9 mouse cellular contexts compared by ENCODE assay signal in genomic region chr1:194746332-194747249, GRCm38 (mm10).
DNase-seq lines count a peak whose midpoint lies in the region; ATAC-seq and TF ChIP-seq lines count a peak whose summit lies in the region.
"Had no signal": no experiment of that assay in that cellular context is flagged by ENCODE, and none has a peak within 500 bp of the region (broad histone marks: within the 10 kb centered on the region; RNA-seq: fewer than 3 reads in every experiment).

No protein-coding gene starts in this region.

- H3K4me3 ChIP-seq in neural tube, embryonic 11.5 days (ENCODE audit: low read depth, low read length): no peak overlapping the region
- no peak overlapping the region for H3K4me3 ChIP-seq in kidney, embryonic 14.5 days (ENCODE audit: low read length)
- no peak overlapping the region for H3K4me3 ChIP-seq in liver, adult 2 months (ENCODE audit: insufficient read depth, low read depth, low read length)
- H3K4me3 ChIP-seq in myocyte: no peak overlapping the region

- 0 out of 2 replicates have a peak, but pooled peaks cover 2% of the 10 kb centered on the region for H3K36me3 ChIP-seq in neural tube, embryonic 11.5 days (ENCODE audit: control insufficient read depth, insufficient read depth, low read length)
- H3K36me3 ChIP-seq in kidney, embryonic 14.5 days (ENCODE audit: control insufficient read depth, insufficient read depth, low read length): no peaks in the 10 kb centered on the region; the same call in 1 of the 2 replicates
- H3K36me3 ChIP-seq in liver, adult 2 months (ENCODE audit: control insufficient read depth, insufficient read depth, low read length): peaks cover 4% of the 10 kb centered on the region; the same call in 1 of the 2 replicates
- peaks cover 5% of the 10 kb centered on the region for H3K36me3 ChIP-seq in myocyte (ENCODE audit: control insufficient read depth, insufficient read depth)
- H3K36me3 ChIP-seq: G1E had no signal

- H3K27me3 ChIP-seq in neural tube, embryonic 11.5 days (ENCODE audit: control insufficient read depth, insufficient read depth, low read length): no peaks in the 10 kb centered on the region
- no peaks in the 10 kb centered on the region for H3K27me3 ChIP-seq in kidney, embryonic 14.5 days (ENCODE audit: control insufficient read depth, insufficient read depth, low read length)
- no peaks in the 10 kb centered on the region for H3K27me3 ChIP-seq in liver, adult 2 months (ENCODE audit: control insufficient read depth, insufficient read depth, low read length)
- no peaks in the 10 kb centered on the region for H3K27me3 ChIP-seq in myocyte (ENCODE audit: control insufficient read depth, insufficient read depth, insufficient read length)

- TF ChIP-seq POLR2A in liver, adult 2 months (IDR thresholded peaks at IDR 0.05; ENCODE audit: extremely low read depth, insufficient read depth, low read length): no peak
- no peak for TF ChIP-seq POLR2A in myocyte (IDR thresholded peaks at IDR 0.05; ENCODE audit: insufficient read length, low read depth)

- peak; percentile 77 for ATAC-seq in neural tube, embryonic 11.5 days (ENCODE audit: insufficient read depth, low FRiP score, low TSS enrichment)
- peak; percentile 88 for ATAC-seq in kidney, embryonic 14.5 days (ENCODE audit: low FRiP score, low TSS enrichment)
- ATAC-seq in granulocyte monocyte progenitor cell, adult 5-6 weeks (replicated peaks; ENCODE audit: poor library complexity, severe bottlenecking): no peak

- WGBS in neural tube, embryonic 11.5 days: 29% methylated on average over 6 of the region's 6 CpGs
- 22% methylated on average over 6 of the region's 6 CpGs for WGBS in kidney, embryonic 14.5 days
- WGBS in liver, adult 2 months: 10% methylated on average over 6 of the region's 6 CpGs

- no peak overlapping the region for H3K4me2 ChIP-seq in neural tube, embryonic 11.5 days (ENCODE audit: low read depth)
- H3K4me2 ChIP-seq in kidney, embryonic 14.5 days (replicated peaks; ENCODE audit: low read depth, low read length): no peak overlapping the region
- no peak overlapping the region for H3K4me2 ChIP-seq in myocyte (ENCODE audit: low read depth)

- H3K9me3 ChIP-seq in neural tube, embryonic 11.5 days (ENCODE audit: control insufficient read depth, low read length): no peaks in the 10 kb centered on the region
- no peaks in the 10 kb centered on the region for H3K9me3 ChIP-seq in kidney, embryonic 14.5 days (ENCODE audit: control insufficient read depth, low read length)
- H3K9me3 ChIP-seq: G1E had no signal

- 0 out of 2 replicates have a peak, but pooled peaks cover 2% of the 10 kb centered on the region for H3K4me1 ChIP-seq in neural tube, embryonic 11.5 days (ENCODE audit: control insufficient read depth, insufficient read depth, low read length)
- no peaks in the 10 kb centered on the region for H3K4me1 ChIP-seq in kidney, embryonic 14.5 days (ENCODE audit: control insufficient read depth, insufficient read depth, low read length)
- H3K4me1 ChIP-seq in liver, adult 2 months (ENCODE audit: control insufficient read depth, insufficient read depth, low read length): no peaks in the 10 kb centered on the region

- no peak overlapping the region for H3K9ac ChIP-seq in neural tube, embryonic 11.5 days (ENCODE audit: low read length)
- H3K9ac ChIP-seq in kidney, embryonic 14.5 days (ENCODE audit: low read depth, low read length): no peak overlapping the region
- no peak overlapping the region for H3K9ac ChIP-seq in liver, adult 2 months (ENCODE audit: low read depth, low read length)

- no peak overlapping the region for H3ac ChIP-seq in myocyte (ENCODE audit: control insufficient read depth, insufficient read length)

- no peak for TF ChIP-seq CTCF in liver, adult 2 months (IDR thresholded peaks at IDR 0.05; ENCODE audit: low read depth, low read length)

- peak; percentile 50 for DNase-seq in neural tube, embryonic 11.5 days (ENCODE audit: low spot score)
- no peak for DNase-seq in neural tube, embryonic 10.5 days (ENCODE audit: extremely low spot score, low spot score)
- DNase-seq in embryo, embryonic 10.5 days (ENCODE audit: low spot score): peak; percentile 53
- DNase-seq in heart, adult 9 months (ENCODE audit: low spot score in 2 of 2): peak; percentile 80 to 88
- DNase-seq in liver, adult 2 months (ENCODE audit: extremely low read depth, low read depth, low spot score): peak; percentile 54

- no peak overlapping the region for H3K27ac ChIP-seq in neural tube, embryonic 11.5 days (ENCODE audit: low read depth, low read length)
- H3K27ac ChIP-seq in kidney, embryonic 14.5 days (ENCODE audit: low read depth, low read length): no peak overlapping the region
- no peak overlapping the region; the same call in 1 of the 2 replicates for H3K27ac ChIP-seq in liver, adult 2 months (replicated peaks; ENCODE audit: insufficient read depth, low read depth, low read length)

- no peaks in the 10 kb centered on the region for H3K79me2 ChIP-seq in liver, adult 2 months (ENCODE audit: control insufficient read depth, insufficient read depth, low read length)
- no peaks in the 10 kb centered on the region for H3K79me2 ChIP-seq in myocyte (ENCODE audit: control insufficient read depth, insufficient read depth)

TF ChIP-seq in myocyte, 11 proteins besides CTCF, POLR2A, EP300 and RAD21:
- no peak for TF ChIP-seq POLR2AphosphoS2 (IDR thresholded peaks at IDR 0.05; ENCODE audit: insufficient read length, low read depth)
- peak in 2 of 3 experiments; percentile 56 to 83 for TF ChIP-seq MYOD1 (IDR thresholded peaks at IDR 0.05; ENCODE audit: control insufficient read depth in 1 of 3, insufficient read length in 2 of 3, low read depth in 2 of 3)
- peak in 2 of 3 experiments; percentile 43 to 64 for TF ChIP-seq MYOG (IDR thresholded peaks at IDR 0.05; ENCODE audit: control insufficient read depth in 1 of 3, insufficient read depth in 1 of 3, insufficient read length in 2 of 3, low read depth in 2 of 3)
- TF ChIP-seq TCF12 (IDR thresholded peaks at IDR 0.05; ENCODE audit: insufficient read depth, poor library complexity, severe bottlenecking): peak; percentile 6
TF ChIP-seq in myocyte: peak in this region for 3.
